In genomic region chr12:51970352-51971069, GRCm38 (mm10) we compare ENCODE assay signal across 8 mouse cellular contexts. TPM values are rescaled to one million over a fixed set of nuclear protein-coding genes. Genes with fewer than 3 reads are reported as not detected.
DNase-seq lines count a peak whose midpoint lies in the region; ATAC-seq and TF ChIP-seq lines count a peak whose summit lies in the region.

No protein-coding gene starts in this region.

- TF ChIP-seq EP300 in CH12.LX (IDR thresholded peaks at IDR 0.05; ENCODE audit: low read length) = no peak

- no peaks in the 10 kb centered on the region for H3K79me2 ChIP-seq in CH12.LX (replicated peaks; ENCODE audit: control insufficient read depth, extremely low read depth, insufficient read depth, poor library complexity, severe bottlenecking)

- H3K4me1 ChIP-seq in heart, embryonic 11.5 days (ENCODE audit: control insufficient read depth, insufficient read depth, low read length) = peaks cover 3% of the 10 kb centered on the region; the same call in 1 of the 2 replicates
- H3K4me1 ChIP-seq in CH12.LX (ENCODE audit: control insufficient read depth in 1 of 2, insufficient read depth in 2 of 2) = peaks cover 0 to 12% of the 10 kb centered on the region in 2 experiments; a peak in 2 of 4 replicates
- H3K4me1 ChIP-seq in embryonic fibroblast, embryonic 13.5 days (ENCODE audit: control insufficient read depth, insufficient read depth, low read length) = no peaks in the 10 kb centered on the region
- peaks cover 10% of the 10 kb centered on the region for H3K4me1 ChIP-seq in limb, embryonic 13.5 days
- no peaks in the 10 kb centered on the region for H3K4me1 ChIP-seq in neural tube, embryonic 12.5 days

- intact Hi-C loops in heart, postnatal 36 days (cut with DNase I) = loop anchor here (1.0 kb wide), 2 partner anchors 17 to 31 kb away; no protein-coding TSS in a partner anchor

- in situ Hi-C loops in CH12.LX (cut with MboI; ENCODE audit: low pct_ligation_motif_present, low pct_unique_long_range_greater_than_20kb, low sequenced_read_pairs) = no loop called here

- peak; percentile 73 for ATAC-seq in heart, embryonic 11.5 days (replicated peaks; ENCODE audit: insufficient number of reproducible peaks, low FRiP score, low TSS enrichment)
- ATAC-seq in limb, embryonic 13.5 days (ENCODE audit: low FRiP score, low read depth) = peak; percentile 60; the same call in 1 of the 2 replicates
- ATAC-seq in neural tube, embryonic 12.5 days (ENCODE audit: low FRiP score, low read depth) = no peak; the same call in 1 of the 2 replicates

- H3K36me3 ChIP-seq in heart, embryonic 11.5 days (ENCODE audit: control insufficient read depth, insufficient read depth, low read length) = no peaks in the 10 kb centered on the region
- H3K36me3 ChIP-seq in CH12.LX (replicated peaks in 1 of 2; ENCODE audit: control insufficient read depth in 1 of 2, insufficient read depth in 1 of 2, low read length in 1 of 2) = peaks cover 0 to 3% of the 10 kb centered on the region in 2 experiments
- H3K36me3 ChIP-seq in limb, embryonic 13.5 days = no peaks in the 10 kb centered on the region
- no peaks in the 10 kb centered on the region for H3K36me3 ChIP-seq in neural tube, embryonic 12.5 days

- TF ChIP-seq POLR2A in CH12.LX (IDR thresholded peaks at IDR 0.05; ENCODE audit: low read depth, low read length) = no peak
- TF ChIP-seq POLR2A in embryonic fibroblast, embryonic 13.5 days (IDR thresholded peaks at IDR 0.05; ENCODE audit: low read depth, low read length) = no peak

- H3K9me3 ChIP-seq in heart, embryonic 11.5 days (replicated peaks; ENCODE audit: control insufficient read depth, low read length) = 0 out of 2 replicates have a peak, but pooled peaks cover 3% of the 10 kb centered on the region
- peaks cover 7% of the 10 kb centered on the region for H3K9me3 ChIP-seq in CH12.LX (replicated peaks; ENCODE audit: low read length)
- no peaks in the 10 kb centered on the region for H3K9me3 ChIP-seq in limb, embryonic 13.5 days
- no peaks in the 10 kb centered on the region for H3K9me3 ChIP-seq in neural tube, embryonic 12.5 days

- no peak for DNase-seq in heart, postnatal 36 days
- DNase-seq in CH12.LX (ENCODE audit: extremely low read depth) = no peak
- DNase-seq in retina, embryonic 14.5 days (ENCODE audit: low spot score) = no peak
- no peak for DNase-seq in cerebellum, postnatal 25 days

- no peak for TF ChIP-seq CTCF in CH12.LX (conservative IDR thresholded peaks at IDR 0.05 in 1 of 2, IDR thresholded peaks at IDR 0.05 in 1 of 2; ENCODE audit: low read depth in 2 of 2, low read length in 2 of 2)
- no peak for TF ChIP-seq CTCF in embryonic fibroblast, embryonic 13.5 days (IDR thresholded peaks at IDR 0.05; ENCODE audit: borderline replicate concordance, insufficient read depth, low read length)

- peak overlapping the region; percentile 77 for H3K4me2 ChIP-seq in heart, embryonic 11.5 days
- peak overlapping the region; percentile 82; the same call in 1 of the 2 replicates for H3K4me2 ChIP-seq in CH12.LX (ENCODE audit: insufficient read depth, low read depth, poor library complexity, severe bottlenecking)
- H3K4me2 ChIP-seq in limb, embryonic 13.5 days (replicated peaks) = peak overlapping the region; percentile 62
- H3K4me2 ChIP-seq in neural tube, embryonic 12.5 days (replicated peaks) = peak overlapping the region; percentile 80

- H3K27ac ChIP-seq in heart, embryonic 11.5 days (ENCODE audit: low read depth, low read length) = peak overlapping the region; percentile 94
- 0 out of 2 replicates have a peak overlapping the region, but pooled peaks have one; percentile 4 for H3K27ac ChIP-seq in CH12.LX (ENCODE audit: insufficient read depth, low read depth)
- H3K27ac ChIP-seq in embryonic fibroblast, embryonic 13.5 days (ENCODE audit: insufficient read depth, low read length) = peak overlapping the region; percentile 76
- peak overlapping the region; percentile 88 for H3K27ac ChIP-seq in limb, embryonic 13.5 days
- peak overlapping the region; percentile 72; the same call in 1 of the 2 replicates for H3K27ac ChIP-seq in neural tube, embryonic 12.5 days

- peak overlapping the region; percentile 96 for H3K9ac ChIP-seq in heart, embryonic 11.5 days (ENCODE audit: low read depth, low read length)
- peak overlapping the region; percentile 92 for H3K9ac ChIP-seq in CH12.LX (ENCODE audit: insufficient read depth, low read depth)
- H3K9ac ChIP-seq in limb, embryonic 13.5 days = peak overlapping the region; percentile 90
- peak overlapping the region; percentile 86 for H3K9ac ChIP-seq in neural tube, embryonic 12.5 days

- H3K4me3 ChIP-seq in heart, embryonic 11.5 days (ENCODE audit: low read depth, low read length) = peak overlapping the region; percentile 99
- H3K4me3 ChIP-seq in CH12.LX (replicated peaks in 1 of 3; ENCODE audit: low read depth in 2 of 3, low read length in 2 of 3, poor library complexity in 1 of 3) = peak overlapping the region; percentile 50 to 97 (median 96)
- H3K4me3 ChIP-seq in embryonic fibroblast, embryonic 13.5 days (ENCODE audit: insufficient read depth, low read length) = peak overlapping the region; percentile 68
- H3K4me3 ChIP-seq in limb, embryonic 13.5 days = peak overlapping the region; percentile 98
- peak overlapping the region; percentile 88 for H3K4me3 ChIP-seq in neural tube, embryonic 12.5 days

- TF ChIP-seq RAD21 in CH12.LX (IDR thresholded peaks at IDR 0.05; ENCODE audit: low read depth, low read length) = no peak

- dilution Hi-C loops in CH12.LX (cut with MboI; ENCODE audit: extremely low pct_ligation_motif_present, extremely low pct_unique_long_range_greater_than_20kb, low sequenced_read_pairs) = no loop called here

- 2% methylated on average over 35 of the region's 35 CpGs for WGBS in heart, embryonic 11.5 days (ENCODE audit: insufficient replicate concordance)
- under 1% methylated on average over 35 of the region's 35 CpGs for WGBS in limb, embryonic 13.5 days
- 2% methylated on average over 32 of the region's 35 CpGs for WGBS in neural tube, embryonic 12.5 days

- H3K27me3 ChIP-seq in heart, embryonic 11.5 days (ENCODE audit: control insufficient read depth, insufficient read depth, low read length) = no peaks in the 10 kb centered on the region
- no peaks in the 10 kb centered on the region for H3K27me3 ChIP-seq in CH12.LX (replicated peaks)
- no peaks in the 10 kb centered on the region for H3K27me3 ChIP-seq in limb, embryonic 13.5 days
- H3K27me3 ChIP-seq in neural tube, embryonic 12.5 days (replicated peaks) = no peaks in the 10 kb centered on the region

TF ChIP-seq in CH12.LX, 34 proteins besides CTCF, POLR2A, EP300 and RAD21:
- TF ChIP-seq UBTF (IDR thresholded peaks at IDR 0.05; ENCODE audit: low read depth, low read length) = no peak
- TF ChIP-seq MYC (IDR thresholded peaks at IDR 0.05; ENCODE audit: low read depth, low read length) = no peak
- TF ChIP-seq TCF12 (IDR thresholded peaks at IDR 0.05; ENCODE audit: low read depth, low read length) = no peak
- TF ChIP-seq MXI1 (IDR thresholded peaks at IDR 0.05; ENCODE audit: low read depth, low read length) = no peak
- TF ChIP-seq PAX5 (IDR thresholded peaks at IDR 0.05; ENCODE audit: low read length) = no peak
- no peak for TF ChIP-seq NRF1 (IDR thresholded peaks at IDR 0.05; ENCODE audit: low read depth, low read length)
- TF ChIP-seq ETS1 (conservative IDR thresholded peaks at IDR 0.05; ENCODE audit: low read depth, low read length) = no peak
- no peak for TF ChIP-seq ZC3H11A (IDR thresholded peaks at IDR 0.05; ENCODE audit: low read depth, low read length)
- TF ChIP-seq MEF2A (IDR thresholded peaks at IDR 0.05; ENCODE audit: borderline replicate concordance, low read depth, low read length) = no peak
- no peak for TF ChIP-seq IRF4 (IDR thresholded peaks at IDR 0.05; ENCODE audit: low read depth, low read length)
- no peak for TF ChIP-seq E2F4 (IDR thresholded peaks at IDR 0.05; ENCODE audit: insufficient replicate concordance, low read depth, low read length)
- TF ChIP-seq USF1 (IDR thresholded peaks at IDR 0.05; ENCODE audit: low read depth, low read length) = no peak

RNA-seq across cellular contexts. Expression of gene Heatr5a, which starts 0.6 kb away (rescaled TPM):
- polyA plus RNA-seq in heart, embryonic 11.5 days (2014; fragmentation: Nextera tagmentation; extraction: Ambion mirVana) = 10.2 and 13.9 TPM in 2 replicates
- total RNA-seq in heart, postnatal 36 days (2021) = 10 to 100 TPM; 18.8 to 20.9 TPM
- total RNA-seq in CH12.LX (2012; rRNA removed) = 6.4 and 7.4 TPM in 2 replicates
- total RNA-seq in CH12.LX (2014; rRNA removed) = 4.8 and 5.4 TPM in 2 replicates
- 5.8 and 7.3 TPM in 2 replicates for polyA plus RNA-seq in CH12.LX (2012; ENCODE audit: insufficient read length, low read depth)
- polyA plus RNA-seq in embryonic fibroblast, embryonic 13.5 days (2011; ENCODE audit: insufficient read length, low read depth, missing spikeins) = 54.1 and 66.3 TPM in 2 replicates
- polyA plus RNA-seq in limb, embryonic 13.5 days (2015; fragmentation: Nextera tagmentation; extraction: Ambion mirVana) = 10.8 and 13.3 TPM in 2 replicates
- 7.8 and 8.5 TPM in 2 replicates for polyA plus RNA-seq in neural tube, embryonic 12.5 days (2016; fragmentation: Nextera tagmentation; extraction: Ambion mirVana)

RNA-seq across cellular contexts. Expression of gene Dtd2, which starts 35.8 kb away (rescaled TPM):
- 20.2 and 20.9 TPM in 2 replicates for polyA plus RNA-seq in heart, embryonic 11.5 days (2014; fragmentation: Nextera tagmentation; extraction: Ambion mirVana)
- 1 to 10 TPM; 5.1 to 6.1 TPM for total RNA-seq in heart, postnatal 36 days (2021)
- total RNA-seq in CH12.LX (2012; rRNA removed) (23.8 and 24.5 TPM in 2 replicates), CH12.LX (2014; rRNA removed) (34.6 and 39.6 TPM in 2 replicates)
- 31.5 and 39.3 TPM in 2 replicates for polyA plus RNA-seq in CH12.LX (2012; ENCODE audit: insufficient read length, low read depth)
- 8.7 and 9.0 TPM in 2 replicates for polyA plus RNA-seq in embryonic fibroblast, embryonic 13.5 days (2011; ENCODE audit: insufficient read length, low read depth, missing spikeins)
- polyA plus RNA-seq in limb, embryonic 13.5 days (2015; fragmentation: Nextera tagmentation; extraction: Ambion mirVana) = 20.8 and 22.7 TPM in 2 replicates
- polyA plus RNA-seq in neural tube, embryonic 12.5 days (2016; fragmentation: Nextera tagmentation; extraction: Ambion mirVana) = 18.9 and 19.7 TPM in 2 replicates

RNA-seq across cellular contexts. Expression of gene Gpr33, which starts 57.4 kb away (rescaled TPM):
- not detected in 2 replicates for polyA plus RNA-seq in heart, embryonic 11.5 days (2014; fragmentation: Nextera tagmentation; extraction: Ambion mirVana)
- not detected for total RNA-seq in heart, postnatal 36 days (2021)
- total RNA-seq in CH12.LX (2012; rRNA removed) (not detected in 2 replicates), CH12.LX (2014; rRNA removed) (not detected in 2 replicates)
- not detected in 2 replicates for polyA plus RNA-seq in CH12.LX (2012; ENCODE audit: insufficient read length, low read depth)
- not detected in 2 replicates for polyA plus RNA-seq in embryonic fibroblast, embryonic 13.5 days (2011; ENCODE audit: insufficient read length, low read depth, missing spikeins)
- not detected in 2 replicates for polyA plus RNA-seq in limb, embryonic 13.5 days (2015; fragmentation: Nextera tagmentation; extraction: Ambion mirVana)
- not detected in 2 replicates for polyA plus RNA-seq in neural tube, embryonic 12.5 days (2016; fragmentation: Nextera tagmentation; extraction: Ambion mirVana)

Comparison
In these comparisons a context has a peak if more than half of its experiments do, and no peak if none do; other contexts are left out.
1. H3K27ac ChIP-seq: peak in every context shown above with its lines; median percentile 94 in heart, embryonic 11.5 days; 88 in limb, embryonic 13.5 days; 76 in embryonic fibroblast, embryonic 13.5 days; 72 in neural tube, embryonic 12.5 days; 4 in CH12.LX.